Mouse (Mus musculus): ENCODE data around the gene Dennd4a.

Gene Dennd4a

GRCm38 (mm10) chr9:64810822-64811537 lies at the start of gene Dennd4a:
TSS of gene Dennd4a (plus strand) at chr9:64811340.
- peak; percentile 98 for DNase-seq (ENCODE audit: low spot score)

DNA sequence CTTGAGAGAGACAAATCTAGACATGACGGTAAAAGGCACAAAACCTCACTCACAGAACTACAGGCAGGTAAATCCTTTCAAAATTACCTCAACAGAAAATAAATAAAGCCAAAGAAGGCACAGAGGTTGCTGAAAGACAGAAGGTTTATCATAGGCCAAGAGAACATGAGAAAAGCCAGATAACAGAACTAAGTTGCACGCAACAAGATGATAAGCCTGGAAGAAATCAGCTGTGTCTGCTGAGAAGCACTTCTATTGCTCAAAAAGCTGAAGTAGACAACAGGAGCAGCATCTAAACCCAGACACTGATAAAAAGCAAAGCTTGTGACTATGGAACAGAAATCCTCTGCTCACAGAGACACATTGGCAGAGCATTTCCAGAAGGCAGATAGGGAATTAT lies 46.3 kb upstream of the Dennd4a start:
- DNase-seq (ENCODE audit: low spot score) = no peak

GRCm38 (mm10) chr9:64766136-64766535 lies 45.0 kb upstream of the Dennd4a start:
- DNase-seq (ENCODE audit: low spot score) = no peak

- DNase-seq (ENCODE audit: low spot score) = no peak
Measured at GRCm38 (mm10) chr9:64767796-64768195, 43.3 kb upstream of the Dennd4a start.

GRCm38 (mm10) chr9:64769066-64769695 lies 42.0 kb upstream of the Dennd4a start:
- DNase-seq (ENCODE audit: low spot score) = no peak

GRCm38 (mm10) chr9:64769911-64770310 lies 41.2 kb upstream of the Dennd4a start:
- DNase-seq (ENCODE audit: low spot score) = no peak

DNA sequence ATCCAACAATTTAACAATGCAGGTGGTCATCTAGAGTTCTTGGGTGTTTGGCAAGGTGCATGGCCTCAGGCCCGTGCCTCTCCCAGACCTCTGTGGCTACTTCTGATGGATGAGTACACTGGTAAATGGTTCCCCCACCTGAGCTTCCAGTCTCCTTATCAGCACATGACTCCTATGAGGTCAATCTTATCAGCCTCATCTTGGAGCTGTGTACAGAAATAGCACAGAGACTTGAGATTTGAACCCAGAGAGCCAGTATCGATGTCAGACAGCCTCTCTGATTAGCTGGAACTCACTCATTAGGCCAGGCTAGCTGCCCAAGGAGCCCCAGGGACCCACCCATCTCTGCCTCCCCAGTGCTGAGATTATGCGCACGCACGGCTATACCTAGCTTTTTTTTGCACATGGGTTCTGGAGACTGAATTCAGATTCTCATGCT lies 40.7 kb upstream of the Dennd4a start:
- DNase-seq (ENCODE audit: low spot score) = no peak

GRCm38 (mm10) chr9:64771236-64771635 lies 39.9 kb upstream of the Dennd4a start:
- peak; percentile 44 for DNase-seq (ENCODE audit: low spot score)

DNA sequence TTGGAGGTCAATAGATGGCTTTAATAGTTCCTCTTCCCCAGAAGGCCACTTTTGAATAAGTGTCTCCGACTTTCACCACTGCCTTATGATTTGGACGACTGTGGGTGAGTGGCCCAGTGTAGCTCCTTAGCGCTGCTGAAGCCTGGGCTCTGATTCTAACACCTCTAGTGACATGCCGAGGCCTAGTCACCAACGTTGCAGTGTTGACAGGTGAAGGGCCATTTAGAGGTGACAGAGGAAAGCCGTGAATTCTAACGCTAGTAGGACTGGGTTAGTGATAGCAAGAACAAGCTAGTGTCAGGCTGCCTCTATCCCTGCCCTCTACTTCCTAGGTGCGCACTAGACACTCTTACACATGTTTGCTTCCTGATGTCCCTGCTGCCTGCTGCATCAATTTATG lies 37.9 kb upstream of the Dennd4a start:
- DNase-seq (ENCODE audit: low spot score) = no peak

- no peak for DNase-seq (ENCODE audit: low spot score)
Measured at GRCm38 (mm10) chr9:64773936-64774335, 37.2 kb upstream of the Dennd4a start.

GRCm38 (mm10) chr9:64774411-64774811 lies 36.7 kb upstream of the Dennd4a start:
- no peak for DNase-seq (ENCODE audit: low spot score)

DNA sequence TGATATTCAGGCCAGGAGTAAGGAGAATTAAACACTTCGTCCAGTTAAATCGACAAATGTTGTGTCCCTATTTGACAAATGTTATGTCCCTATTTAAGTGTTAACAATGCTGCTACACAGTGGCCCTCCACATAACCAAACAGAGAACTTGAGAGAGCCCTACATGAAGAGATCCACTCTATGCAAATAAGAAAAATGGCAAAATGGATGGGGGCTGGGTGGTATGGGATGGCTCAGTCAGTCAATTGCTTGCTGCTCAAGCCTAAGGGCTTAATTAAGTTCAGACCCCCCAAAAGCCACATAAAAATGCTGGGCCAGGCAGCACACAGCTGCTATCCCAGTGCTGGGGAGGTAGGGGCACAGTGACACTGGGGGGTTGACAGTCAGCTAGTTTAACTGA lies 36.3 kb upstream of the Dennd4a start:
- no peak for DNase-seq (ENCODE audit: low spot score)

GRCm38 (mm10) chr9:64775491-64775890 lies 35.6 kb upstream of the Dennd4a start:
- DNase-seq (ENCODE audit: low spot score) = no peak

DNA sequence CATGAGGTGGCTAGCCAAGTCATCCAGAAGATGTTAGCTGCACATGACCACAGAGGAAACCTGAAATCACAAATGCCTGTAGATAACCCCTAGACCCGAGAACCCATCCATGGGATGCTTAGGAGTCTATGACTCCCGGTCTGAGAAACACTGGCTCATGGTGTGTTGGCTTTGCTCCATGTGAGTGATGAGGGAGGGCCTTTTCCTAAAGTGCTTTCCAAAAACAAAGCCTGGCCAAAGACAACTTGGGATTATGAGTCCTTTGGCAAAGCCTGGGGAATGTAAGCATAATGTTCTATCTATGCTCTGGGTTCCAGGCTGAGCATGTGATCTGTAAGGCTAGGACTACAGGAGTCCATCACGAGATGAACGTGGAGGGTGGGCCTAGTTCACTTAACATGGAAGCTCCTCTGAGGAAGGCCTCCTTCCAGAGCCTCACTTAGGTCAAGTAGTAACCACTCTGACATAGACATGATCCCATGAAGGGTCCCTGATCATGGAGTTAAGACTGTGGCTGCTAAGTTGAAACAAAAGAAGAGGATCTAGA lies 33.6 kb upstream of the Dennd4a start:
- DNase-seq (ENCODE audit: low spot score) = no peak

DNA sequence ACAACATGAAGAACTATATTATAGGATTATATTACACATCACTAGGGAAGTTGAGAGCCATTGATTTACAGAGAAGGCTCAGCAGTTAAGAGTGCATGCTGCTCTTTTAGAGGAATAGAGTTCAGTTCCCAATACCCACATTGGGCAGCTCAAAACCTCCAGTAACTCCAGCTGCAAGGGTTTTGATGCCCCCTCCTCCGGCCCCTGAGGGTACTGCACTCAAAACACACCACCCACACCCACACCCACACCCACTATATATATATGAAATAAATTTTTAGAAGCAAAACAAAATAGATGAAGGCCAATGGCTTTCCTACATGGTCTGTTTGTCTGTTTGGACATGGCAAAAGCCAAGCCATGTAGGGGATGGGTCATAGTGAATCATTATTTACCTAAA lies 33.0 kb upstream of the Dennd4a start:
- DNase-seq (ENCODE audit: low spot score) = no peak

DNA sequence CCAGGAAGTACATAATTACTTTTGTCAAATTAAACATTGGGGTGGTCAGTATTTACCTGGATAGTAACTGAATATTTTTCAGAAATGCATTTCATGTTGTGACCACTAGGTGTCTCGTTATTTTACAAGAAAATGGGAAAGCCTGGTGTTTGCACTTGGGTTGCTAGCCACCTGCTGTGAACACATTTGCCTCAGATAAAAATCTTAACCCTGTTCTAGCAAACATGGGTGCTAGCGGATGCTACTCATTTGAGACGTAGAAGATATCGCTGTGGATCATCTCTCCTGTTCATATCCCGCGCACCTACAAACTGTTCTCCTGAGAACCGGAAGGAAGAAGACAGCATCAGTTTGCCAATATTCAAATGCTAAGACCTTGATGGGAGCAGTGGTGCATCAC lies 31.5 kb upstream of the Dennd4a start:
- DNase-seq (ENCODE audit: low spot score) = no peak

DNA sequence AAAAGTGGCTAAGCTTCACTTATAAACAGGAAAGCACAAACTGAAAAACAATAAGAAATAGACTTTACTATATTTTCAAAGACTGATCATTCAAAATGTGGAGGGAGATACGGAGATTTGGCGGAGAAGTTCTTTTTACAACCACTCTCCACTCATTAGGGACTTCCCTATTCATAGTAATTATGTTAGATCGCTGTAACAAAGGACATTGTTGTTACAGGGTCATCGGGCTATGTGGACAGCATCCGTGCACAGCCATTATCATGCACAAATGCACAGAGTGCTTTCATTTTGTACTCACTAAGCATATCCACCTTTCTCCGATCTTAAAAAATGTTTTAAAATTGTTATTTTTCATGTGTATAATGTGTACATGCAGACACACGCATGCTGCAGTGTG lies 27.6 kb upstream of the Dennd4a start:
- no peak for DNase-seq (ENCODE audit: low spot score)

DNA sequence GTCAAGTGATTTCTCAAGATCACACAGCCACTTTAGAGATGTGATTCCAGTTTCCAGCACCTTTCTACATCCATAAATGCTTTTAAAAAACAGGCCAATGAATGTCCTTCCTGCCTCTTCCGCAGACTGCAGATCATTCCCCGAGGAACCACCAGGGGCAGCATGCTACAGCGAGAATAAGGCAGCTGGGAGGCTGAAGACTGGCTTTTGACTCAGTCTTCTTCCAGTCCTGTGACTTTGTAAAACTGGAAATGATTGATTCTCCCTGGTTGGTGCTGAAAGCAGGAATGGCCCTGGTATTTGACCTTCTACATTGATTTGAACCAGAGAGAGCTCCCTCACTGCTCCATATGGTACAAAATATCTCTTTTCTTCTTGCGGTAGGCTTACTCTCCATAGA lies 26.3 kb upstream of the Dennd4a start:
- DNase-seq (ENCODE audit: low spot score) = no peak

- no peak for DNase-seq (ENCODE audit: low spot score)
Measured at GRCm38 (mm10) chr9:64786216-64786905, 24.8 kb upstream of the Dennd4a start.

DNA sequence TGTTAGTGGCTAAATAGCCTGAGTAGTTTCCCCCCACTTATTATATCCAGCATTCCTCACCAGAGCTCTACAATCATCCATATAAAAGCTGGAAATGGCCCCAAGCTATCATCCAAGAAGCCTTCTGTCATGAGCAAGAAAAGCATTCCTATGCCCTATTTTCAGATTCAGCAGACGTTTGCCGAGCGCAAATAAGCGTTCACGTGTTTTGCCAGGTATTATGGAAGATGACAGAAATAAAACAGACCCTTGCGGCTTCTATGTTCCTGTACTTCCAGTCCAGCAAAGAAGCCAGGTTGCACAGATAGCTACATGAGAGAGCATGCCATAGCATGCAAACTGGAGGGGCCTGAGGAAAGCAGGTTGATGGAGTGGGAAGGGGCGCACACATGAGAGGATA lies 23.1 kb upstream of the Dennd4a start:
- DNase-seq (ENCODE audit: low spot score) = no peak

DNA sequence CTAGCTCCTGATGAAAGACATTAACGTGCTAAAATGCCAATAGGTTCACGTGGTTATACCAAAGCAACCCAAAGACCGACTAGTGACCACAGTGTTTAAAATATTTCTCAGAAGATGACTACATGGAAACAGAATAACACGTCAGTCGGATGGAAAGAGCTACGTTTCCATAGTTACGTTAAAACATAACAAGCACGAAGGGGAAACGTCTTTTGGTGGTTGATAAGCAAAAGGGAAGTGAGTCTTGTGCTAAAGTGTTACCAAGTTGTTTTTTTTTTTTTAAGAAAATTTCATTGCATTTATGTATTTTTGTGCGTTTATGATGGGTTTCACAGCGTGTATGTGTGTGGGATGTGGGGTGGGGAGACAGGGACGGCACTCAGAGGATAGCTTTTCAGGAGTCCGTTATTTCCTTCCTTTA lies 21.8 kb upstream of the Dennd4a start:
- DNase-seq (ENCODE audit: low spot score) = no peak

DNA sequence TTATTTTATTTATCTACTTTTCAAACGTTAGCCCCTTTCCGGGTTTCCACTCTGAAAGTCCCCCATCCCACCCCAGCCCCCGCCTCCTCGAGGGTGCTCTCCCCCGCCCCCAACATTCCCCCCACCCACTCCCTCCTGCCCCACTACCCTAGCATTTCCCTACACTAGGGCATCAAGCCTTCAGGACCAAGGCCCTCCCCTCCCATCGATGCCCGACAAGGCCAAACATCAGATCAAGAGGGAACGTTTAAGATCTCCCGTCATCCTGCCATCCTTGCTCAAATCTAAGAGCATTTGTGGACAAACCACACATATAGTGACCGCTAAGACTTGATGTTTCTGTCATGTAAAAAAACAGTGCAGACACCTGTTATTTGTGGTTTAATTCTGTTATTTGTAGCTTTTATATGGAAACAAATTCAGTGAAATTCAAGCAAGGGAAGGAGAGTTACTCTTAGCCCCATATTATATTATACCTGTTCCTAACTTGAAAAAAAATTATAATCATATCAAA lies 21.2 kb upstream of the Dennd4a start:
- no peak for DNase-seq (ENCODE audit: low spot score)
